Mouse (Mus musculus) forelimb bud, embryonic 11.5 days (tissue): ENCODE results near the gene Nudt3.
"Not testable (repeated sequence)": the region's sequence is repeated elsewhere in the genome, so short reads cannot be mapped to it uniquely, and the experiment has no call there.

Source experiments
- DNase-seq: peaks from one replicate; pipeline ENCODE4 v3.0.0-alpha.2; 2012; ENCODE audit warnings: low read depth, low spot score

The Nudt3 gene

GRCm38 (mm10) chr17:27636132-27637020, 13.1 kb upstream of the Nudt3 start, which contains the start of gene Rps10:
Gene Rps10 (minus strand): TSS chr17:27636669.
- DNase-seq = no peak

GRCm38 (mm10) chr17:27635575-27635903, 12.2 kb upstream of the Nudt3 start:
- not testable (repeated sequence) for DNase-seq

DNA sequence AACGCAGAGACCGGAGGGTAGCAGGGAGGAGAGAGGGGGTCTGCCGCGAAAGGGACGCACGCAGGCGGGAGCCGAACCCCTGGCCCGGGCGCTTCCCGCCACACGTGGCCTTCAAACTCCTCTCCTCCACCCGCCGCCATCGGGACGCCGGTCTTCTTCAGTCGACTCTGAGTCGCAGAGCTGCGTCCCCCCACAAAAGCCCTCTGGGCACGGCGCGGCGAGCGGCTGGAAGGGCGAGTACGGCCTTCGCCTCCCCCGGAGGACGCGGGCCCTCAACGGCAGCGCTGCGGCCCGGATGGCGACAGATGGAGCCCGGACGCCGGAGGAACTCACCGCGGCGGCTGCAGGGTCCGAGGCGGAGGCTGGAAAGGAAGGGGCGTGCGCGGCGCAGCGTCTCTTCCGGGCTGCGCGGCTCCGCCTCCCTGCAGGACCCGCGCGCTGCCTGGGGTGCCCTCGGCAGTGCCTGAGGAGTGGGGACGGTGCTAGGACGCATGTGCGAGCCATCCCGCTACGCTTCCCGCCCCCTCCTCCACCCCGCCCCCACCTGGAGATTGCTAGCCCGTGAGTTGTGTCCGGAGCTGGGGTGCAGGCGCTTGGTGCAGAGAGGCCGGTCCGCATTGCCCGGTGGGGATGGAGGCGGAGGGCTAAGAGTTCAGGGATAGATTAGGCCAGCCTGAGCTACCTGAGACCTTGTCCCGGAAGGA, 11.7 kb upstream of the Nudt3 start, which contains the start of gene RPS10-NUDT3:
RPS10-NUDT3 (minus strand) TSS at position 352 of the 704 bp plus-strand sequence.
- DNase-seq = peak; percentile 94

- peak; percentile 85 for DNase-seq
Measured at GRCm38 (mm10) chr17:27629249-27630020, 6.1 kb upstream of the Nudt3 start.

GRCm38 (mm10) chr17:27628376-27628775, 5.1 kb upstream of the Nudt3 start:
- DNase-seq = no peak

GRCm38 (mm10) chr17:27627451-27627850, 4.2 kb upstream of the Nudt3 start:
- DNase-seq = no peak

GRCm38 (mm10) chr17:27626681-27627080, 3.4 kb upstream of the Nudt3 start:
- DNase-seq = no peak

DNA sequence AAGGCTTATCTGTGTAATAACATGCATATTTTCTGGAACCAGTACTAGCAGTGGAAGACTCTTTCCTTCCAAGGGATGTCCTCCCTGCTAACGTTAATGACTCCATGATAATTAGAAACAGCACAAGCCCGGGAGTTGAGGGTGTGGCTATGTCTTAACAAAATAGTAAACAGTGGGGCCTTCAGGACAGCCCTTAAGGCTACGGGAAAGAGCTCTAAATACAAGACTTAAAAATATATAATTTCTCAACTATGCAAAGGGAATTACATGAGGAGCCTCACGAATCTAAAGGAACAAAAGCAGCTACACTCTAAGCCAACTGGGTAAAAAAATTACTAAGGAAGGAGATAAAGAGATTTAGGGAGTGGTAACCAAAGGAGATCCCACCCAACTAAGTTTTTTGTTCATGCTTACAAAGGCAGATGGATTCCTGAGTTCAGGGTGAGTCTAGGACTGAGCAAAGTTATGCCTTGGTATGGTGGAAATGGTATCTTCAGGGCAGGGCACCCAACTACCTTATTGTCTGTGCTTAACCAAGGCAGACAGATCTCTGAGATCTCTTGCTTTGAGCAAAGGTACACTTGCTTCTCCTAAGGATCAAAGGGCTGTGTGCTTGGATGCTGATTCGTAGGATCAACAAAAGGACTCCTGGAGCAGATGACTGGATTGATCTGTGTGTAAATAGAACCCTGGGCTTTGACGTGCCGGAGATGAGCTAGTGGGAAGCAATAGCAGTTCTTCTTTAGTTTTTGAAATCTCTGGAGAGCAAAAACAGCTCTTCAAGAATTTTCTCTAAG, 2.4 kb upstream of the Nudt3 start:
- no peak for DNase-seq

DNA sequence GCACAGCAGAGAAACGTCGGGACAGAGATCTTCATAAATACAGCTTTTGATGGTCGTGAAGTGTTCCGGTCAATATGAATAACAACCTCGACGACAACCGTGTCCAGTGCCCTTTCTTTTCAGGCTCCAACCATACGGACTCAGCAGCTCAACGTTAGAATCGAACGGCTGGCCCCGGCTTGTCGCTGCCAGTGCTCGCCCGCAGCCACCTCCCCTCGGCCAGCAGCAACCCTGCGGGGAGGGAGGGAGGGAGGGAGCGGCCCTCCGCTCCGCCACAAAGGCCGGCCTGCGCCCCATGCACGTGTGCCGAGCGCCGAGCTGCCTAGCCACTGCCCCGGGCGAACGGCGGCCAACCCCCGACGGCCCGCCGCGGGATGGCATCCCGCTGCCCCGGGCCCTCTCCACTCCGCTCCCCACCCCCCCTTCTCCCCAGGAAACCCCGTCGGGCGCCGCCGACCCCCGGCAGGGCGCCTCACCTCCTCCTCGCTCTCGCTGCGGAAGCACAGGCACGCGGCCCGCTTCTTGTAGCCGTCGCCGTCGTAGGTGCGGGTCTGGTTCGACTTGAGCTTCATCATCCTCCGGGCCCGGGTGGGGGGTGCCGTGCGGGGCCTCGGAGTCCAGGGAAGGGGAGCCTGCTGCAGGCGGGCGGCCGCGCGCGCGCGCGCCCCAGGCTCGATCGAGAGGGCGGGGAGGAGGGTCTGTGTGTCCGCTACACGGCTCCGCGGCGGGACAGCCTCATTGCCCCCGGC, 510 bp downstream of the Nudt3 start:
- peak; percentile 51 for DNase-seq

- peak; percentile 34 for DNase-seq
Measured at GRCm38 (mm10) chr17:27621705-27622531, 1.4 kb downstream of the Nudt3 start.

DNA sequence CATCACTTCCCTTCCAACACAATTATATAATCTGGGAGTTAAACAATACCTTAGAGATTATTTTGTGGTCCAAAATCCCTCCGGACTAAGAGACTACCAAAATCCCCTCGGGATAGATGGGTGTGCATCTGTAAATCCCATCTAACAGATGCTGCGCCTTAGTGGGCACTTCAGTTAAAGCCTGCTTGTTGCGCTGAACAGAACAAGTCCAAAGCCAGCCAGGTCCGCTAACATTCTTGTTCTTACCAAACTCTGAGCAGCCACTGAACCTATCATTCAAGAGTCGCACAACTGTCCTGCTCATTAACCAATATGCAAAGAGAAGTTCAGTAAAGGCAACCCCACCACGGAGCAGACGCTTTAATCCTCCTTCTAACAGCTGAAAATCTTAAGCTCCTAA, 2.1 kb downstream of the Nudt3 start:
- no peak for DNase-seq

DNA sequence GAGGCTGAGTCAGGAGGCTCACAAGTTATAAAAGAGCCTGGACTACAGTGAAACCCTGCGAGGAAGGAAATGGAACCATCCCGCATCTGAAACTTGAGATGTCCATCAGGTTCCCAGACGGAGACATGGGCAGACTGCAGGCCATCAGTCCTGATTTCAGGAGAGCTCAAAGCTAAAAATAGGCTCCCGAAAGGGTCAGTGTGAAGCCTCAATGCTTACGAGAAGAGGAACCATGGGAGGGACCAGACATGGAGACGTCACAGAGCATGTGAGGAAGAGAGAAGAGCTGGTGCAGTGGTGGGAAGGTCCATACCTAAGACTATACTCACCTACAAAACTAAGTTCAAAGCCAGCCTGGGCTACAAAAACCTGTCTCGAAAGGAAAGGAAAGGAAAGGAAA, 7.9 kb downstream of the Nudt3 start:
- DNase-seq = no peak

- DNase-seq = no peak
Measured at GRCm38 (mm10) chr17:27613016-27613415, 10.3 kb downstream of the Nudt3 start.

DNA sequence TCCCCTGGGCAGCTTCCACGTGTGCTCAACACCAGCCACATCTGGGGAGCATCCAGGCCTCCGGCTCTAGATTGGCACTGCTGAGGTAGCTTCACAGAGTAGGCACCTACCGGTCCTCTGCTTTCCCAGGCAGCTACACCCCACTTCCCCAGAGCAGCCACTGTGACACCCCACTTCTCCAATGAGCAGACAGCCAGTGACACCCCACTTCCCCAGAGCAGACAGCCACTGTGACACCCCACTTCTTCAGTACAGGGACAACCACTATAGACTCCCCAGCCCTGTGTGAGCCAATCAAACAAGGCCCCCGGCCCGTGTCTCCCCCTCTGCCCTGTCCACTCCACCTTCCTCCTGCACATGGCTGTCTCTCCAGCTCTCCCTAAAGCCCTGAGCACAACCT, 11.3 kb downstream of the Nudt3 start:
- DNase-seq = no peak

DNA sequence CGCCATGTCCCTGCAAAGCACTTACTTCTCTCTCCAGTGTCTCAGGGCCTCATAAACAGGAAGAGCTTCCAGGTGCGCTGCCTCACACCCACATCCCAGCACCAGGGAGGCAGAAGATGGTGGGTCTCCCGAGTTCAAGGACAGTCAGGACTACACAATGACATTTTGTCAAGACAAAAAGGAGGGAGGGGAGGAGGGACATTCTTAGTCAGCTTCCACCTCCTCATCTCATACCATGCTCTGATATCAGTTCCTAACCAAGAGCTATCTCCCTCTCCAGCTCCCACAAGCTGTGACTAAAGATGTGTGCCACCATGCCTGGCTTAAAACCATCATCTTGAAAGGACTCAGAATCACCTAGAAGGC, 11.8 kb downstream of the Nudt3 start:
- no peak for DNase-seq

- no peak for DNase-seq
Measured at GRCm38 (mm10) chr17:27610679-27611518, 12.4 kb downstream of the Nudt3 start.

GRCm38 (mm10) chr17:27609576-27609975, 13.7 kb downstream of the Nudt3 start:
- no peak for DNase-seq

GRCm38 (mm10) chr17:27603522-27604234, 19.6 kb downstream of the Nudt3 start:
- DNase-seq = no peak
